29 mouse cellular contexts compared by ENCODE assay signal in genomic region chr7:88405311-88405710, GRCm38 (mm10). TPM values are rescaled to one million over a fixed set of nuclear protein-coding genes. Genes with fewer than 3 reads are reported as not detected.
"Had no signal": no experiment of that assay in that cellular context is flagged by ENCODE, and none has a peak within 500 bp of the region (broad histone marks: within the 10 kb centered on the region; RNA-seq: fewer than 3 reads in every experiment).

No protein-coding gene starts in this region.

- DNase-seq: cerebellum, postnatal 10 days; cerebellum, postnatal 14 days; cerebellum, postnatal 25 days; cerebellum, postnatal 36 days; embryo, embryonic 11 days; forebrain, postnatal 0 days; gastrocnemius, adult 2 months; gastrocnemius, postnatal 10 days; gastrocnemius, postnatal 14 days; gastrocnemius, postnatal 25 days; gastrocnemius, postnatal 36 days; heart, adult 11 months; heart, adult 18-20 months; heart, adult 2 months had no signal

- H3K4me3 ChIP-seq: embryonic facial prominence, embryonic 10.5 days; embryonic facial prominence, embryonic 12.5 days; embryonic facial prominence, embryonic 13.5 days; embryonic facial prominence, embryonic 15.5 days; erythroblast, embryonic 14.5 days; forebrain, embryonic 10.5 days; forebrain, embryonic 12.5 days; forebrain, embryonic 13.5 days; forebrain, embryonic 15.5 days; gastrocnemius, adult 2 months; heart, adult 2 months; heart, embryonic 10.5 days had no signal

- H3K36me3 ChIP-seq: embryonic facial prominence, embryonic 10.5 days; embryonic facial prominence, embryonic 12.5 days; embryonic facial prominence, embryonic 13.5 days; embryonic facial prominence, embryonic 15.5 days; forebrain, embryonic 10.5 days; forebrain, embryonic 12.5 days; forebrain, embryonic 15.5 days; heart, embryonic 10.5 days had no signal

- H3K4me2 ChIP-seq: embryonic facial prominence, embryonic 12.5 days; embryonic facial prominence, embryonic 13.5 days; embryonic facial prominence, embryonic 15.5 days; forebrain, embryonic 12.5 days; forebrain, embryonic 13.5 days; forebrain, embryonic 15.5 days; heart, embryonic 11.5 days had no signal

- H3K4me1 ChIP-seq: embryonic facial prominence, embryonic 10.5 days; embryonic facial prominence, embryonic 12.5 days; embryonic facial prominence, embryonic 13.5 days; embryonic facial prominence, embryonic 15.5 days; forebrain, embryonic 10.5 days; forebrain, embryonic 12.5 days; forebrain, embryonic 13.5 days; forebrain, embryonic 15.5 days; heart, embryonic 10.5 days had no signal

- H3K9me3 ChIP-seq: embryonic facial prominence, embryonic 12.5 days; embryonic facial prominence, embryonic 15.5 days; forebrain, embryonic 12.5 days; forebrain, embryonic 13.5 days; forebrain, embryonic 15.5 days; heart, embryonic 10.5 days had no signal

- H3K27ac ChIP-seq: embryonic facial prominence, embryonic 10.5 days; embryonic facial prominence, embryonic 12.5 days; embryonic facial prominence, embryonic 13.5 days; embryonic facial prominence, embryonic 15.5 days; forebrain, embryonic 10.5 days; forebrain, embryonic 12.5 days; forebrain, embryonic 13.5 days; forebrain, embryonic 15.5 days; gastrocnemius, adult 2 months; heart, adult 2 months; heart, embryonic 10.5 days had no signal

- H3K27me3 ChIP-seq: embryonic facial prominence, embryonic 12.5 days; embryonic facial prominence, embryonic 13.5 days; embryonic facial prominence, embryonic 15.5 days; forebrain, embryonic 12.5 days; forebrain, embryonic 13.5 days; forebrain, embryonic 15.5 days had no signal

- ATAC-seq: forebrain, embryonic 13.5 days; forebrain, embryonic 14.5 days; forebrain, embryonic 15.5 days; forebrain, embryonic 16.5 days; forebrain, postnatal 0 days had no signal

- H3K9ac ChIP-seq: embryonic facial prominence, embryonic 12.5 days; embryonic facial prominence, embryonic 13.5 days; embryonic facial prominence, embryonic 15.5 days; forebrain, embryonic 12.5 days; forebrain, embryonic 13.5 days; forebrain, embryonic 15.5 days; forebrain, postnatal 0 days had no signal

RNA-seq across cellular contexts. Expression of gene Rab38, which starts 24.8 kb away (rescaled TPM):
- total RNA-seq: gastrocnemius, adult 18-20 months; gastrocnemius, adult 2 months; gastrocnemius, adult 8-10 months had no signal
